Mouse (Mus musculus): ENCODE measurements around the gene Myoz1. TPM values are rescaled to one million over a fixed set of nuclear protein-coding genes. Genes with fewer than 3 reads are reported as not detected.

Gene Myoz1
- polyA plus RNA-seq, 1 experiment from 2014 or later = not detected

DNA sequence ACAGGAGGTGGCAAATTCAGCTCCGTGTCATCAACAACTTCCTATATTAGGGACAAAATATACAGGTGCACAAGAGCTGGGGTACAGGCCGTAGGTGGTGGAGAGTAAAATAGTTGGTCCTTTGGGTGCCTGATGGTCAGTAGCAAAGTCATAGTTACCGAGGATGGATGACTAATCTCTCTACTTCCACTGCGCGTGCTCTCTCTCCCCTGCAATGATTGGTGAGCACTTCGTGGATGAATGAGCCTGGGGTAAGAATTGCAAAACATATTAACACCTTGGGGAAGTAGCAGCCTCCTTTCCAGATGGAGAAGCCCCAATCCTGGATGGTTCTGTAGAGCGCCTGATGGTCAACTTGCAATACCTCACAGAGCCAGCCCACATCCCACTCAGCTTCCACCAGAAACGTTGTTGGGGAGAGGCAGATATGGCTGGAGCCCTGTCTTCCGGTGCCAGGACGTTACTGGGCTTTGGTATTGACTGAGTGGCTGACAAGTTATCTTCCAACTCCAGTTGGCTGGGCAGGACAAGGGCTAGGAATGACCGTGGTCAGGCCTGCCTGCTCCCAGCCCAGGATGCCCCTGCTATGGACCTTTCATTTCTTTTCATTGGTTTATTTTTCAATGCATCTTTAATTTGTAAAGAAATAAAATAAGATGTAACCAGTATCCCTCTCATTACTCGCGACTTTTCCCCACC lies 38.0 kb upstream of the Myoz1 start:
- Histone ChIP-seq H3K36me3 (peaks cover 47% of the 10 kb centered on the region), H3K9ac (peak overlapping the region; percentile 84), H3K4me2 (peak overlapping the region; percentile 79), H3K27ac (replicated peaks) (peak overlapping the region; percentile 97), H3K27me3 (no peaks in the 10 kb centered on the region), H3K4me1 (replicated peaks) (peaks cover 46% of the 10 kb centered on the region), H3K9me3 (no peaks in the 10 kb centered on the region), H3K4me3 (peak overlapping the region; percentile 77)
- peak; percentile 0; the same call in 1 of the 2 replicates for ATAC-seq (ENCODE audit: low FRiP score, low read depth)
- WGBS = 48% methylated on average over 13 of the region's 13 CpGs

DNA sequence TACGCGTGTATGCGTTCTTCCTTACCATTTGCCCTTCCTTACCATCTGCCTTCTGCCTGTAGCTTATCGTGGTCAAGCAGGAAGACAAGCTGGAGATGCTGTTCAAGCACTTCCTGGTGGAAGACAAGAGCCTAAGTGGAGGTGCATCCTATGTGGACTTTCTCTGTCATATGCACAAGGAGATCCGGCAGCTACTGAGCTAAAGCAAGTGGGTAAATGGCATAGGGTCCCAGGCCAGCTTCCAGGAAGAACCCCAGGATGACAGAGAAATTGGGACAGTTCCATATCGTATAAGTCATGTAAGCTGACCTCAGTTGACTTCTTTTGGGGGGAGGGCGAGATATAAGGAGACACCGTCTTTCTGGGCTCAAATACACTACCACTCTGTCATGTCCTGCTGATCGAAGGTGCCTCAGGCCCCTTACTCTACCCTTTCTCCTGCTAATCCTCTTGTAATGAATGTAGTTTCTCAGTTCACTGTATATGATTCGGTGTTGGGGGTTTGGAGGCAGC lies 37.3 kb upstream of the Myoz1 start:
- Histone ChIP-seq H3K27ac (replicated peaks) (no peak overlapping the region), H3K27me3 (no peaks in the 10 kb centered on the region), H3K4me2 (no peak overlapping the region), H3K4me1 (replicated peaks) (peaks cover 39% of the 10 kb centered on the region), H3K4me3 (no peak overlapping the region), H3K9ac (no peak overlapping the region), H3K9me3 (no peaks in the 10 kb centered on the region), H3K36me3 (peaks cover 53% of the 10 kb centered on the region)
- 97% methylated on average over 10 of the region's 10 CpGs for WGBS
- ATAC-seq (ENCODE audit: low FRiP score, low read depth) = no peak

DNA sequence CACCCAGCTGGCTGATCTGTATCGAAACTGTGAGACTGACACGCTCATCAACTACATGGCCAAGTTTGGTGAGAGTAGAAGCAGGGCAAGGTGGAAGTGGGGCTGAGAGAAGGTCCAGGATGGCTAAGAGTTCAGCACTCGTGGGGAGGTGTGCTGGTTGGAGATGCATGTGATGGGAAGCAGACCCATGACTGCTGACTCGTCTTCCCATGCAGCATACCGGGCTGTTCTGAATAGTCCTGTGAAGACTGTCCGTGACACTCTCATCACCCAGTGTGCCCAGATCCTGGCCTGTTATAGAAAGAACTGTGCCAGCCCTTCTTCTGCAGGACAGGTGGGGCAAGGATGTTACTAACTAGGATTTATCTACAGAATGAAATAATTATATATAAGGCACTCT lies 35.4 kb upstream of the Myoz1 start:
- no peak overlapping the region for H3K27ac ChIP-seq (replicated peaks)
- H3K9ac ChIP-seq = no peak overlapping the region
- H3K27me3 ChIP-seq = no peaks in the 10 kb centered on the region
- WGBS = 92% methylated on average over 6 of the region's 6 CpGs
- no peak overlapping the region for H3K4me3 ChIP-seq
- no peak overlapping the region for H3K4me2 ChIP-seq
- H3K9me3 ChIP-seq = no peaks in the 10 kb centered on the region
- peaks cover 67% of the 10 kb centered on the region for H3K36me3 ChIP-seq
- peaks cover 21% of the 10 kb centered on the region for H3K4me1 ChIP-seq (replicated peaks)
- no peak for ATAC-seq (ENCODE audit: low FRiP score, low read depth)

DNA sequence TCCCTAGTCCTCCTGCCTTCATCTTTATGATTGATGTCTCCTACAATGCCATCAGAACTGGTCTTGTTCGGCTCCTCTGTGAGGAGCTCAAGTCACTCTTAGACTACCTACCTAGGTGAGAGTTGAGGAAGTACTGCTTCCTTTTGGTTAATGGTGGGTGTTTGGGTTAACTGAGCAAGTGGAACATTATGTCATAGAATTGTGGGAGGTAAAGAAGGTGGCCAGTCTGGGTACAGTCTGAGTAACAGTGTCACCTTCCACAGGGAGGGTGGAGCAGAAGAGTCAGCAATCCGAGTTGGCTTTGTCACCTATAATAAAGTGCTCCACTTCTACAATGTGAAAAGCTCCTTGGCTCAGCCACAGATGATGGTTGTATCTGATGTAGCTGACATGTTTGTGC lies 32.7 kb upstream of the Myoz1 start:
- Histone ChIP-seq H3K4me1 (replicated peaks) (peaks cover 3% of the 10 kb centered on the region; the same call in 1 of the 2 replicates), H3K36me3 (peaks cover 95% of the 10 kb centered on the region), H3K27ac (replicated peaks) (no peak overlapping the region), H3K4me2 (no peak overlapping the region), H3K9me3 (no peaks in the 10 kb centered on the region), H3K27me3 (no peaks in the 10 kb centered on the region), H3K9ac (no peak overlapping the region), H3K4me3 (no peak overlapping the region)
- WGBS = 88% methylated on average over 2 of the region's 2 CpGs
- ATAC-seq (ENCODE audit: low FRiP score, low read depth) = no peak

DNA sequence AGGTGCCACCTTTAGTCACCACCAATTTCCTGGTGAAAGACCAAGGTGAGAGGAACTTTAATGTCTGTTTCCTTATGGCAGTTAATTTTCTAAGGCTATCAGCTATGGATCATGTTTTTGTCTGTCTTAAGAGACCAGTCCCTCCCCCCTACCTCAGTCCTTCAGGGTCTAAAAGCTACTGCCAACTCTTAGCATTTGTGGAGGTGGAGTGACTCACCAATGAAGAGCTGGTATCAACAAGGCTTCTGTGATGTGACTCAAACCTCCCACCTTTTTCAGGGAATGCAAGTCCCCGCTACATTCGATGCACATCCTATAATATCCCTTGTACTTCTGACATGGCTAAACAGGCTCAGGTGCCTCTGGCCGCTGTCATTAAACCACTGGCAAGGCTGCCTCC lies 30.2 kb upstream of the Myoz1 start:
- H3K9me3 ChIP-seq = no peaks in the 10 kb centered on the region
- H3K9ac ChIP-seq = no peak overlapping the region
- peaks cover 96% of the 10 kb centered on the region for H3K36me3 ChIP-seq
- WGBS = 98% methylated on average over 3 of the region's 3 CpGs
- H3K27me3 ChIP-seq = no peaks in the 10 kb centered on the region
- no peak overlapping the region for H3K4me2 ChIP-seq
- no peak for ATAC-seq (ENCODE audit: low FRiP score, low read depth)
- no peak overlapping the region for H3K27ac ChIP-seq (replicated peaks)
- H3K4me1 ChIP-seq (replicated peaks) = no peaks in the 10 kb centered on the region
- H3K4me3 ChIP-seq = no peak overlapping the region

DNA sequence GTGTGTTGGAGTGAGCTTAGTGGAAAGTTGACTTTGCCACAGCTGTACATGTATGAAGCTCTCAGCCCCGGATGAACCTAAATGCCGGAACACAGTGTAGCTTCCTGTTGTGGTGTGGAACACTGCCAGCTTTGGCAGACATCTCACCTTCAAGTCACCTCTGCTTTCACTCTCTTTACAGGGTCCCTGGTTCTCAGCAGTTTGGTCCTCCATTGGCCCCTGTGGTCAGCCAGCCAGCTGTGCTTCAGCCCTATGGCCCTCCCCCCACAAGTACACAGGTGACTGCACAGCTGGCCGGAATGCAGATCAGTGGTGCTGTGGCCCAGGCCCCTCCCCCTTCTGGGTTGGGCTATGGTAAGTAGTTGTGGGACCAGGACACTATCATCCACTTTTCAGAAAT lies 26.2 kb upstream of the Myoz1 start:
- no peak overlapping the region for H3K9ac ChIP-seq
- H3K9me3 ChIP-seq = no peaks in the 10 kb centered on the region
- ATAC-seq (ENCODE audit: low FRiP score, low read depth) = no peak
- H3K27ac ChIP-seq (replicated peaks) = no peak overlapping the region
- no peak overlapping the region for H3K4me3 ChIP-seq
- H3K4me2 ChIP-seq = no peak overlapping the region
- no peaks in the 10 kb centered on the region for H3K4me1 ChIP-seq (replicated peaks)
- no peaks in the 10 kb centered on the region for H3K27me3 ChIP-seq
- 75% methylated on average over 3 of the region's 3 CpGs for WGBS
- H3K36me3 ChIP-seq = peaks cover 97% of the 10 kb centered on the region

DNA sequence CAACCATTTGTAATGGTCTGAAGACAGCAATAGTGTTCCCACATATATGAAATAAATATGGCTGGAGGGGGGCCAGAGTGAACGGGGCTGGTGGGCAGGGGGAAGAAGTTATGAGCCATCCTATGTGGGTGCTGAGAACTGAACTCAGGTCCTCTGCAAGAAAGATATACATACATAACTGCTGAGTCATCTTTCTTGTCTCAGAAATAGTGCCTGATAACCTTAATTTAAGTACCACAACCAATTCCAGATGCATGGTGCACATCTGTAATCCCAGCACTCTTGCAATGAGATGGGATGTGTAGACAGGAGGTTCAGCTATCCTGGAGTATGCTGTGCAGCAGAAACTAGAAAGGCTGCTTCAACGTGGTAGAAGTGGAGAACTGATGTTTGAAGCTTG lies 25.4 kb upstream of the Myoz1 start:
- 93% methylated on average over 2 of the region's 2 CpGs for WGBS
- H3K27me3 ChIP-seq = no peaks in the 10 kb centered on the region
- no peak overlapping the region for H3K4me3 ChIP-seq

DNA sequence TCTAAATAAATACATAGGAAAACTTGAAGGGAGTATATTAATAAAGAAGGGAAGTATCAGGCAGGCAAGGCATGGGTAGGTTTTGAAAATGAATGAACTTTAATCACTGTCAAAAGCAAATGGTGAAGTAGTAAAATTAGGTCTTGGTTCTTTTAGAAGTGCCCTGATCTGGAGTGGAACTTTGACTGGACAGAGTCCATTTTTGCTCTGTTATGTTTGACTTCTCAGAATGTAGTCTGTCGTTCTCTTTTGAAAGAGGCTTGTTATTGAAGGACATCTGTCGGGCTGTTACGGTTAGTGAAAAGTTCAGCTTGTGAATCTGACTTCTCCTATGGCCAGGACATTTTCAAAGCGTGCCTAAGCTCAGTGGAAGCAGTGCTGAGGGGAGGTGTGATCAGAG lies 21.6 kb upstream of the Myoz1 start:
- no peak overlapping the region for H3K4me3 ChIP-seq
- no peak for ATAC-seq (ENCODE audit: low FRiP score, low read depth)
- H3K4me2 ChIP-seq = no peak overlapping the region
- H3K9ac ChIP-seq = no peak overlapping the region
- H3K9me3 ChIP-seq = no peaks in the 10 kb centered on the region
- H3K27me3 ChIP-seq = no peaks in the 10 kb centered on the region
- peaks cover 23% of the 10 kb centered on the region for H3K4me1 ChIP-seq (replicated peaks)
- no peak overlapping the region for H3K27ac ChIP-seq (replicated peaks)
- peaks cover 65% of the 10 kb centered on the region for H3K36me3 ChIP-seq
- 94% methylated on average over 4 of the region's 4 CpGs for WGBS

More for the DNA sequence above, 25.4 kb upstream of the Myoz1 start:
- Histone ChIP-seq H3K36me3 (peaks cover 95% of the 10 kb centered on the region), H3K4me2 (no peak overlapping the region), H3K27ac (replicated peaks) (no peak overlapping the region), H3K4me1 (replicated peaks) (peaks cover 2% of the 10 kb centered on the region; the same call in 1 of the 2 replicates), H3K9ac (no peak overlapping the region), H3K9me3 (no peaks in the 10 kb centered on the region)
- ATAC-seq (ENCODE audit: low FRiP score, low read depth) = no peak

DNA sequence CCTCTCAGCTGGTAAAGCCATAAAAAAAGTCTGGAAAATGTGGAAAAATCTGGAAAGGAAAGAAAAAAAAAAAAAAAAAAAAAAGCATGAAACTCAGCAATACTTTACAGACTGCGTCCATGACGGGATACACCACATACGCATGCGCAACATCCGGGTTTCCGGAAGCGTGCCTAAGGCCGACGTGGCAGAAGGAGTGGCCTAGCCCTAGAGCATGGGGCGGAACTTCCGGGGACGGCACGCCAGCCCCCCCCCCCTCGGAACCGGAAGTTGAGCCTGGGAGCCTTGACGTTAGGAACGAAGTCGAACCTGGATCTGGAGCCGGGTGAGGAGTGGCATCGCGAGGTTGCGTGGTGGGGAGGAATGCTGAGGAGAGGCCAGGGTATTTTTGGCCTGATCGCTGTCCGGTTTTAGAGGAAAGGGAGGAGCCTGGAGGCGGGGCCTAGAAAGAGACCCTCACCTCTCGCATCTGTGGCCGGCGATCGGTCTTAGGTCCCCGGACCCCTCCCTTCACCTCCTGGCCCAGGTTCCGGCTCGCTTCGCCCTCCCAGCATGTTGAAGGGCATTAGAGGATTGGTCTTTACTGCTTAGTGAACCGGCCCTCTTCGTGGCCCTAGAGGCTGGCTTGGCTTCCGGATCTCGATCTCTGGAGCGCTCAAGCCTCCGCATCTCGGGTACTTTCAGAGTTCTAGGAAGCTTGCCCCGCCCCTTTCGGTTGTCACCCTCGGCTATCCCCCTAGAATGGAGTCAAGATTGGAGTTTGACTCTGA lies 17.9 kb upstream of the Myoz1 start, which contains the start of gene Sec24c:
TSS of gene Sec24c (plus strand) at position 245 of the 770 bp plus-strand sequence.
- peaks cover 23% of the 10 kb centered on the region for H3K4me1 ChIP-seq (replicated peaks)
- peaks cover 29% of the 10 kb centered on the region for H3K36me3 ChIP-seq
- H3K27ac ChIP-seq (replicated peaks) = peak within 1 kb of the TSS; percentile 88
- under 1% methylated on average over 43 of the region's 43 CpGs for WGBS
- ATAC-seq (ENCODE audit: low FRiP score, low read depth) = peak; percentile 98
- peak within 1 kb of the TSS; percentile 73 for H3K9ac ChIP-seq
- peak within 1 kb of the TSS; percentile 77 for H3K4me3 ChIP-seq
- H3K9me3 ChIP-seq = no peaks in the 10 kb centered on the region
- 0 out of 2 replicates have a peak, but pooled peaks cover 6% of the 10 kb centered on the region for H3K27me3 ChIP-seq
- H3K4me2 ChIP-seq = peak within 1 kb of the TSS; percentile 80

DNA sequence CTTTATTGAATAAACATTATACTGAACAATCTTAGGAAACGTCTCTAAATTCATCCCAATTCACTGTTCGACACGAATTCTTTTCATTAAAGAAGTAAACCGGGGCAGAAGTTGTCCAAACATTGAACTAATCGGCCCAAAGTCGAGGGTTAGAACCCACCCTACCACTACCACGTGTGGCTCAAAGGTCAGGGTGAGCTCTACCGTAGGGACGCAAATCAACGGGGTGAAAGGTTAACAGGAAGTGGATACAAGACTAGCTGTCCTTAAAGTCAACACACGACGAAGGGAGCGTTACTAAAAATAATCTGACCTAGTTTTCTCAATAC lies 17.4 kb upstream of the Myoz1 start:
- peak; percentile 77 for ATAC-seq (ENCODE audit: low FRiP score, low read depth)
- Histone ChIP-seq H3K27me3 (peaks cover 11% of the 10 kb centered on the region; the same call in 1 of the 2 replicates), H3K4me1 (replicated peaks) (peaks cover 23% of the 10 kb centered on the region), H3K27ac (replicated peaks) (peak overlapping the region; percentile 82), H3K9me3 (no peaks in the 10 kb centered on the region), H3K4me3 (peak overlapping the region; percentile 77), H3K36me3 (peaks cover 24% of the 10 kb centered on the region), H3K4me2 (peak overlapping the region; percentile 80), H3K9ac (peak overlapping the region; percentile 46)
- WGBS = 10% methylated on average over 13 of the region's 13 CpGs

DNA sequence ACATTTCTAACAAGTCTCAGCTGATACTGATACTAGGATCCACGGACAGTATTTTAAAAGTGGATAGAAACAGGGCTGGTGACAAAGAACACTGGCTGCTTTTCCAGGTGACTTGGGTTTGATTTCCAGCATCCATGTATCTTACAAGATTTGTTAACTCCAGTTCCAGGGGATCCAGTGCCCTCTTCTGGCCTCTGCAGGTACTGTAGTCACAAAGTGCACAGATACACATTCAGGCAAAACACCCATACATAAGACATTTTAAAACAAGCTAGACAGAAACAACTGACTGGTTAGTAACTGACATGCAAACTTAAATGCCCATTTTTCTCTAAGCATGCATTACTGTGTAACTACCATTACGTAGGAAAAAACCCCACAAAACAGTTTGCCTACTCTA lies 16.6 kb upstream of the Myoz1 start:
- no peak overlapping the region for H3K4me3 ChIP-seq
- peaks cover 17% of the 10 kb centered on the region for H3K36me3 ChIP-seq
- no peak overlapping the region for H3K9ac ChIP-seq
- H3K27me3 ChIP-seq = peaks cover 15% of the 10 kb centered on the region
- H3K4me1 ChIP-seq (replicated peaks) = peaks cover 23% of the 10 kb centered on the region
- H3K4me2 ChIP-seq = peak overlapping the region; percentile 80; the same call in 1 of the 2 replicates
- no peak for ATAC-seq (ENCODE audit: low FRiP score, low read depth)
- WGBS = 85% methylated on average over 2 of the region's 2 CpGs
- H3K9me3 ChIP-seq = no peaks in the 10 kb centered on the region
- no peak overlapping the region for H3K27ac ChIP-seq (replicated peaks)

DNA sequence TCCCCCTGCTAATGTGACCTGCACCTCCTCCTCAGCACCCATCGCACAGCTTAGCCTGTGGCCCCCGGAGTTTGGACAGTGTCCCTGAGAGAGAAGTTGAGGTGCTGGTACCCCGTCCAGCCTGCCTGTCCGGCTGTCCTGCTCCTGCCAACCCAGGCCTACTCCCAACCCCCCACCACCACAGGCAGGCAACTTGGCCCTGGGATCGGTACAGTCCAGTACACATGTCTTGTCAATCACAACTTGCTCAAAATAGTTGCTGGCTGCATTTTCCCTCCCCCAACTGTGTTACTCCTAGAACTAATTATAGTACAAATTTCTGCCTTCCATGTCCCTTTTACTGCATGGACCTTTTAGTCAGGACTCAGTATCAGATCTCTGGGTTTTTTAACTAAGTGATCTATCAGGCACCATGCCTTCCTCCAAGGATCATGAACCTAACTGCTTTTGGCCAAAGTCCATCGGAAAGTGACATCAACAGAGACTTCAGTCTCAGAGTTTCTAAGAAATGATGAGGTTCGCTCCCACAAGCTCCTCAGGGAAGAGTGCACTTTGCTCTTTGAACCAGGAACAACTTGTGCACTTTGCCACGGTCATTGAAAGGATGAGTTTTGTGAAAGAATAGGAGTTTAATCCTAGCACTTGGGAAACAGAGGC lies 11.9 kb upstream of the Myoz1 start, which contains the start of gene Synpo2l:
TSS of gene Synpo2l (minus strand) at position 201 of the 657 bp plus-strand sequence.
- Histone ChIP-seq H3K27me3 (peaks cover 21% of the 10 kb centered on the region), H3K9ac (no peak within 1 kb of the TSS), H3K36me3 (no peaks in the 10 kb centered on the region), H3K4me1 (replicated peaks) (no peaks in the 10 kb centered on the region), H3K9me3 (no peaks in the 10 kb centered on the region), H3K4me3 (no peak within 1 kb of the TSS), H3K4me2 (no peak within 1 kb of the TSS), H3K27ac (replicated peaks) (no peak within 1 kb of the TSS)
- no peak for ATAC-seq (ENCODE audit: low FRiP score, low read depth)
- 83% methylated on average over 8 of the region's 8 CpGs for WGBS

All from hindbrain, embryonic 15.5 days (tissue).